Mouse (Mus musculus) spleen, adult 18-20 months (tissue): ENCODE data around the gene Gm5592.
"Not testable (repeated sequence)": the region's sequence is repeated elsewhere in the genome, so short reads cannot be mapped to it uniquely, and the experiment has no call there.

ENCODE experiments used
- DNase-seq, 2 experiments: peaks; one replicate each; pipeline ENCODE4 v3.0.0; 2022; ENCODE audit warnings: mixed read lengths in 2 of 2

Gene Gm5592

GRCm38 (mm10) chr7:41153541-41153940, at the start of gene Gm5592:
Gm5592 (plus strand) TSS chr7:41153841.
- not testable (repeated sequence) for DNase-seq

GRCm38 (mm10) chr7:41155806-41156205, 2.2 kb downstream of the Gm5592 start:
- not testable (repeated sequence) for DNase-seq

- not testable (repeated sequence) for DNase-seq
These were observed 4.2 kb downstream of the Gm5592 start for GRCm38 (mm10) chr7:41157879-41158278.

- DNase-seq = not testable (repeated sequence)
These were observed 4.9 kb downstream of the Gm5592 start for GRCm38 (mm10) chr7:41158562-41158961.

GRCm38 (mm10) chr7:41193671-41194070, 40.0 kb downstream of the Gm5592 start:
- DNase-seq = no peak
